Mouse (Mus musculus) spleen, embryonic (tissue): Measurements from ENCODE around the gene Pacs1.
"Not testable (repeated sequence)": the region's sequence is repeated elsewhere in the genome, so short reads cannot be mapped to it uniquely, and the experiment has no call there.

ENCODE experiments used
- CTCF ChIA-PET: fragments of 350-600 bp; sonication (Branson Sonifier 250); formaldehyde crosslinking; loops from one replicate; lab custom pipeline; 2022; lab: Charles Lee

The Pacs1 gene

GRCm38 (mm10) chr19:5164380-5164779 is 108.5 kb downstream of the Pacs1 start:
- CTCF ChIA-PET, result interaction anchor here (0.6 to 0.7 kb wide), 3 partner anchors 67 to 1460 kb away, joined by 3 to 9 read pairs (median 3); no protein-coding TSS in a partner anchor

GRCm38 (mm10) chr19:5161913-5162312 is 111.0 kb downstream of the Pacs1 start:
- CTCF ChIA-PET, result no interaction called here

- CTCF ChIA-PET, result no interaction called here
Measured at GRCm38 (mm10) chr19:5152261-5152660, 120.7 kb downstream of the Pacs1 start.

GRCm38 (mm10) chr19:5151741-5152140 is 121.2 kb downstream of the Pacs1 start:
- CTCF ChIA-PET, result interaction anchor here (0.6 kb wide), 1 partner anchor 14 kb away, joined by 3 read pairs; no protein-coding TSS in a partner anchor

- CTCF ChIA-PET, result interaction anchor here (0.5 to 0.6 kb wide), 2 partner anchors 14 to 408 kb away, joined by 3 read pairs; no protein-coding TSS in a partner anchor
Measured at GRCm38 (mm10) chr19:5151331-5151730, 121.6 kb downstream of the Pacs1 start.

GRCm38 (mm10) chr19:5150358-5150757 is 122.6 kb downstream of the Pacs1 start:
- CTCF ChIA-PET, result no interaction called here

GRCm38 (mm10) chr19:5149041-5149440 is 123.9 kb downstream of the Pacs1 start:
- CTCF ChIA-PET, result not testable (repeated sequence)

- CTCF ChIA-PET, result interaction anchor here (0.7 kb wide), 1 partner anchor 15 kb away, joined by 3 read pairs; no protein-coding TSS in a partner anchor
Measured at GRCm38 (mm10) chr19:5139640-5140039, 133.3 kb downstream of the Pacs1 start.

GRCm38 (mm10) chr19:5131237-5131636 is 141.7 kb downstream of the Pacs1 start:
- CTCF ChIA-PET, result interaction anchor here (0.5 kb wide), 1 partner anchor 1788 kb away, joined by 6 read pairs; no protein-coding TSS in a partner anchor

- CTCF ChIA-PET, result interaction anchor here (0.7 kb wide), 1 partner anchor 13 kb away, joined by 3 read pairs; no protein-coding TSS in a partner anchor
Measured at GRCm38 (mm10) chr19:5129770-5130169, 143.1 kb downstream of the Pacs1 start.

GRCm38 (mm10) chr19:5124055-5124614 is 148.8 kb downstream of the Pacs1 start:
- CTCF ChIA-PET, result no interaction called here

- CTCF ChIA-PET, result no interaction called here
Measured at GRCm38 (mm10) chr19:5123241-5123640, 149.7 kb downstream of the Pacs1 start.

- CTCF ChIA-PET, result no interaction called here
Measured at GRCm38 (mm10) chr19:5122492-5122891, 150.4 kb downstream of the Pacs1 start.

GRCm38 (mm10) chr19:5118384-5118698 is 154.6 kb downstream of the Pacs1 start, which contains the start of gene Klc2:
Klc2 (minus strand) TSS chr19:5118560.
- CTCF ChIA-PET, result no interaction called here

GRCm38 (mm10) chr19:5117494-5118383 is 155.2 kb downstream of the Pacs1 start:
- CTCF ChIA-PET, result interaction anchor here (0.6 to 0.7 kb wide), 2 partner anchors 12 to 44 kb away, joined by 3 read pairs; no protein-coding TSS in a partner anchor

GRCm38 (mm10) chr19:5113783-5114182 is 159.1 kb downstream of the Pacs1 start:
- CTCF ChIA-PET, result no interaction called here

- CTCF ChIA-PET, result interaction anchor here (1.2 kb wide), 1 partner anchor 31 kb away, joined by 3 read pairs; no protein-coding TSS in a partner anchor
Measured at GRCm38 (mm10) chr19:5109659-5110453, 163.1 kb downstream of the Pacs1 start.

GRCm38 (mm10) chr19:5108702-5109101 is 164.2 kb downstream of the Pacs1 start:
- CTCF ChIA-PET, result interaction anchor here (0.6 to 1.2 kb wide), 2 partner anchors 32 to 318 kb away, joined by 3 read pairs; no protein-coding TSS in a partner anchor

- CTCF ChIA-PET, result interaction anchor here (0.6 kb wide), 1 partner anchor 319 kb away, joined by 3 read pairs; no protein-coding TSS in a partner anchor
Measured at GRCm38 (mm10) chr19:5108271-5108575, 164.7 kb downstream of the Pacs1 start.

GRCm38 (mm10) chr19:5107556-5108270 is 165.2 kb downstream of the Pacs1 start:
- CTCF ChIA-PET, result interaction anchor here (0.6 kb wide), 1 partner anchor 319 kb away, joined by 3 read pairs; no protein-coding TSS in a partner anchor

GRCm38 (mm10) chr19:5106731-5107191 is 166.2 kb downstream of the Pacs1 start, which contains the start of gene Rab1b:
Rab1b (minus strand) TSS chr19:5107072.
- CTCF ChIA-PET, result no interaction called here
